Mouse (Mus musculus): ENCODE results near the gene Cphx3.
"Not testable (repeated sequence)": the region's sequence is repeated elsewhere in the genome, so short reads cannot be mapped to it uniquely, and the experiment has no call there.

DNA sequence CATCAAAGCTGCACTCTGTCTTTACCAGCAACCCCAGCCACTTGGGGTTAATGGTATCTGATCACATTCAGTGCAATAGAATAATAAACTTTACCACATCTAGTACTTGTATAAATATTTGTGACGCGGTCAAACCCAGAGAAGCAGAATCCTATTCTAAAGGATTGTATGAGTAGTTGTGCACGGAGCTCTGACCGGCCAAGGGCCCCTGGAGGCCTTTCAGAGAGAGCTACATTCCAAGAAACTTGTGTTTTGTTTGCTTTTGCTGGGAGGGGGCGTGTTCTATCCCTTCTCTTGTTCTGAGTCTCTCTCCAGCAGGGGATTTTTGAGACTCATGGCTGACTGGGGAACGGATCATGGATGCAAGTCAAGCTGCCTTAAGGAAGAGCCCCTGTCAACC is 92.9 kb downstream of the Cphx3 start:
- TF ChIP-seq CTCF, EP300 (IDR thresholded peaks at IDR 0.05; ENCODE audit: low read depth): not testable (repeated sequence)

All from heart, postnatal 0 days (tissue).